Mouse (Mus musculus): ENCODE results near the gene Adcy1.

GRCm38 (mm10) chr11:7210343-7210742 lies 147.1 kb downstream of the Adcy1 start:
- TF ChIP-seq GATA1 (IDR thresholded peaks at IDR 0.05; ENCODE audit: borderline replicate concordance, low read length) (no peak), FLI1 (IDR thresholded peaks at IDR 0.05; ENCODE audit: low read length) (no peak)

Data from megakaryocyte, embryonic 14.5 days (primary cell).